Mouse (Mus musculus) intestine, postnatal 0 days (tissue): Measurements from ENCODE around the gene Tcerg1l. TPM values are rescaled to one million over a fixed set of nuclear protein-coding genes. Genes with fewer than 3 reads are reported as not detected.

Experiments
- ATAC-seq: fragments of 200-750 bp; cut with Nextera tagmentation; 2 replicates; pipeline ENCODE4 v1.8.0; 2017; ENCODE audit warnings: mild to moderate bottlenecking, moderate TSS enrichment, moderate library complexity
- H3K27ac ChIP-seq: fragments of 300-500 bp; sonication (generic); 2 replicates; pipeline ENCODE4 v1.5.1; 2014; ENCODE audit warnings: mild to moderate bottlenecking, low read depth, low read length, moderate library complexity
- H3K27me3 ChIP-seq: fragments of 300-500 bp; sonication (generic); replicated peaks from 2 replicates; pipeline ENCODE4 v1.6.1; 2014; ENCODE audit warnings: low read length, mixed read lengths; ENCODE audit not compliant: control insufficient read depth, insufficient read depth
- H3K36me3 ChIP-seq: fragments of 300-500 bp; sonication (generic); 2 replicates; pipeline ENCODE4 v1.6.1; 2014; ENCODE audit warnings: mild to moderate bottlenecking, moderate library complexity; ENCODE audit not compliant: control insufficient read depth, insufficient read depth
- H3K4me1 ChIP-seq: fragments of 300-500 bp; sonication (generic); replicated peaks from 2 replicates; pipeline ENCODE4 v1.6.1; 2014; ENCODE audit warnings: antibody characterized with exemption, low read length, mixed read lengths; ENCODE audit not compliant: control insufficient read depth, insufficient read depth
- H3K4me2 ChIP-seq: fragments of 300-500 bp; sonication (generic); replicated peaks from 2 replicates; pipeline ENCODE4 v1.6.1; 2014; ENCODE audit warnings: low read depth, mild to moderate bottlenecking, moderate library complexity
- H3K4me3 ChIP-seq: fragments of 300-500 bp; sonication (generic); 2 replicates; pipeline ENCODE4 v1.5.1; 2014; ENCODE audit warnings: low read depth, low read length
- H3K9ac ChIP-seq: fragments of 300-500 bp; sonication (generic); 2 replicates; pipeline ENCODE4 v1.6.1; 2014; ENCODE audit warnings: mild to moderate bottlenecking, low read depth, low read length
- H3K9me3 ChIP-seq: fragments of 300-500 bp; sonication (generic); 2 replicates; pipeline ENCODE4 v1.6.1; 2016; ENCODE audit warnings: mixed run types; ENCODE audit not compliant: control insufficient read depth
- CTCF ChIP-seq: sonication (generic); IDR thresholded peaks from 2 replicates; pipeline ENCODE4 v1.5.1; 2016; ENCODE audit warnings: low read depth, mild to moderate bottlenecking, control low read depth, antibody characterized with exemption, moderate library complexity
- WGBS: fragments of 180-500 bp; shearing (Covaris S2); extraction: QIAGEN DNeasy Blood & Tissue Kit; methylation state at CpG from one replicate; pipeline ENCODE4 v1.1.7; 2014; 5-methylcytosine and 5-hydroxymethylcytosine counted together
- polyA plus RNA-seq: library from polyadenylated mRNA; unstranded; fragments of >200 nt; fragmentation: Nextera tagmentation; extraction: Ambion mirVana; gene quantifications from 2 replicates; pipeline ENCODE4 v1.2.1, GENCODE M21; 2015

The Tcerg1l gene
- polyA plus RNA-seq, 1 experiment from 2014 or later = 0.29 TPM

DNA sequence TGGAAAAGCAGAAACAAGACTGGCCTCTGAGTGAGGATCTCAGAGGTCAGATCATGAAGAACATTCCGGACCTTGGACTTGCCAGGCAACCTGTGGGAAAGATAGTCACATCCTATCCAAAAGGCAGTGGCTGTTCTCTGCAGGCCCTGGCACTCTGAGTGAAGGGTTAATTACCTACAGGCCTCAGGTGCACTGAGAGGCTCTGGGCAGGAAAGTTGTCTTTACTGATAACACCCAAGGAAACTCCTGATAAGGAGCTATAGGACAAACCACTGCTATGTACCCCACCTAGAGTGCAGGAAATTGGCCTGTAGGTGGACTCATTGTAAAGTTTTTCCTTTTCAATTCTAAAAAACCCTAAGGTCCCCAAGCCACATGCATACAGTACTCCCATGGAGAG is 83.8 kb downstream of the Tcerg1l start:
- no peaks in the 10 kb centered on the region for H3K4me1 ChIP-seq
- no peaks in the 10 kb centered on the region for H3K36me3 ChIP-seq
- TF ChIP-seq CTCF = no peak
- H3K9me3 ChIP-seq = no peaks in the 10 kb centered on the region
- H3K27ac ChIP-seq = no peak overlapping the region
- no peak overlapping the region for H3K4me3 ChIP-seq
- H3K27me3 ChIP-seq = no peaks in the 10 kb centered on the region
- WGBS = 65% methylated on average over 1 of the region's 1 CpGs
- no peak overlapping the region for H3K4me2 ChIP-seq
- no peak overlapping the region for H3K9ac ChIP-seq
- ATAC-seq = peak; percentile 22; the same call in 1 of the 2 replicates

DNA sequence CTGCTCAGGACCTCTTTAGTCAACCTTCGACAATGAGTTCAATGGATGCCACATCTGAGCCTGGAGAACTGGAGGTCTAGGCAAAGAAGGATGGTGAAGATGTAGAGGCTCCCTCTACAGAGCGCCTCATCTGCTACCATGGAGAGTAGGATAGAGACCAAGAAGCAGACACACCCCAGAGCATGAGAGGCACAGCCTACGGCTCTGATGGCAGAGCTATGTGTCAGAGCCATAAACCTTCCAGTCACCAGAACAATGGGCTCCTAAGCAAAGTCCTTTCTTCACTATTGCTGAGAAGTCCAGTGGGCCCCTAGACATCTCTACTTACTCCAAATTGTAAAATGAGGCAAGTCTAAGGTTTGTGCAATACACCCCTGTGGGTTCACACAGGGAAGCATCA is 91.4 kb downstream of the Tcerg1l start:
- Histone ChIP-seq H3K9me3 (no peaks in the 10 kb centered on the region), H3K27me3 (no peaks in the 10 kb centered on the region), H3K4me3 (no peak overlapping the region), H3K9ac (no peak overlapping the region), H3K36me3 (no peaks in the 10 kb centered on the region), H3K4me1 (no peaks in the 10 kb centered on the region), H3K27ac (no peak overlapping the region), H3K4me2 (no peak overlapping the region)
- ATAC-seq = peak; percentile 43; the same call in 1 of the 2 replicates
- TF ChIP-seq CTCF = no peak
- 58% methylated on average over 3 of the region's 3 CpGs for whole genome bisulfite sequencing

DNA sequence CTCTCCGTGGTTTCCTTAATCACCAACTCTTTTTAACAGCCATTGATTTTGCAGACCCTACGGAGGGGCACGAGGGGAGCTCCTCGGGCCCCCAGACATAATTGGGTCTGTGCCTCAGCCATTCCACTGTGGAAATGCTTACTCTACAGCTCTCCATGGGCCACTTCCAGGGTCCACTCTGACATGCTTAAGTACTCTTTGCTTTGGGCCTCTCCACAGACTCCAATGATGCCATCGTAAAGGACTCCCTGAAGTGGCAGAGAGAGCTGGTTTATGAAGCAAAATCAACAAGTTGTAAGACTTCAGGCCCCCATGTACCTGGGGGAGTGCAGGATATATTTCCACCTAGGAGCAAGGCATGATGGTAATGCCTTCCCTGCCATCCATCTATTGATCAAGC is 112.7 kb downstream of the Tcerg1l start:
- H3K27ac ChIP-seq = no peak overlapping the region
- H3K9ac ChIP-seq = no peak overlapping the region
- H3K4me2 ChIP-seq = no peak overlapping the region
- no peaks in the 10 kb centered on the region for H3K9me3 ChIP-seq
- WGBS = 77% methylated on average over 5 of the region's 5 CpGs
- no peak for ATAC-seq
- TF ChIP-seq CTCF = no peak
- no peak overlapping the region for H3K4me3 ChIP-seq
- no peaks in the 10 kb centered on the region for H3K36me3 ChIP-seq
- no peaks in the 10 kb centered on the region for H3K27me3 ChIP-seq
- no peaks in the 10 kb centered on the region for H3K4me1 ChIP-seq

DNA sequence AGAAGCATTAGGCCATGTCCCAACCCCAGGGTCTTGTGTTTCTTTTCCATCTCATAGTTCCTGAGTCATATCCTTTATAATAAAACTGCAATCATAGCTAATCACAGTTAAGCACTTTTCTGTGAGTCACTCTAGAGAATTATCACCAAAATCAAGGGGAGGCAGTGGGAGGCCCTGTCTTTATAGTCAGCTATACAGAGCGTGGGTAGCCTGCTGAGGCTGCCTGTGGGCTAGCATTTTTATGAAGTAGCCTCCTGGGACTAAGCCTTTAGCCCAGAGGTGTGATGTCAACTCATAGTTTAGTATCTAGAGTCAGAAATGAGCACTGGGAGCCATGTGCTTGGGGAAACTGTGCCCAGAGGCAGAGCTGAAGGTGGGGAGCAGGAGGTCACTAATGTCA is 122.3 kb downstream of the Tcerg1l start:
- Histone ChIP-seq H3K36me3 (no peaks in the 10 kb centered on the region), H3K27ac (no peak overlapping the region), H3K4me2 (no peak overlapping the region), H3K9me3 (no peaks in the 10 kb centered on the region), H3K27me3 (no peaks in the 10 kb centered on the region), H3K4me3 (no peak overlapping the region), H3K4me1 (no peaks in the 10 kb centered on the region), H3K9ac (no peak overlapping the region)
- TF ChIP-seq CTCF = no peak
- 76% methylated on average over 1 of the region's 1 CpGs for WGBS
- ATAC-seq = no peak

DNA sequence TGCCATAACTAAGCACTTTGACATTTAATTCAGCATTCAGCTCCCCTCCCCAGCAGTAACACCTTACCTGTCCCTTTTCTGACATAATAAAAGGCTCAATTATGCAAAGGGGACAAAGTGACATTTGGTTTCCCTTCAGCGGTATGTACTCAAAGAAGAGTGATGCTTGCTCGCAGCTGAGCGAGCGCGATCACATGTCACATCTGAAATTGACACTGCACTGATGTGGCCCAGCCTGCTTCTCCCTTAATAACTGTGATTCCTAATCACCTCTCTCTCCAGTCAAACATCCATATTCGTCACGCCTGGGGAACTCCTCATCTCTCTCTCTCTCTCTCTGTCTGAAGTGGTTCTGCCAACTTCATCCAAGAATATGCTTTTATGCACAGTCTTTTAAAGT is 126.2 kb downstream of the Tcerg1l start:
- Histone ChIP-seq H3K9me3 (no peaks in the 10 kb centered on the region), H3K9ac (no peak overlapping the region), H3K27ac (no peak overlapping the region), H3K27me3 (no peaks in the 10 kb centered on the region), H3K4me2 (no peak overlapping the region), H3K36me3 (no peaks in the 10 kb centered on the region), H3K4me3 (no peak overlapping the region), H3K4me1 (no peaks in the 10 kb centered on the region)
- WGBS = 83% methylated on average over 7 of the region's 7 CpGs
- no peak for ATAC-seq
- TF ChIP-seq CTCF = no peak

DNA sequence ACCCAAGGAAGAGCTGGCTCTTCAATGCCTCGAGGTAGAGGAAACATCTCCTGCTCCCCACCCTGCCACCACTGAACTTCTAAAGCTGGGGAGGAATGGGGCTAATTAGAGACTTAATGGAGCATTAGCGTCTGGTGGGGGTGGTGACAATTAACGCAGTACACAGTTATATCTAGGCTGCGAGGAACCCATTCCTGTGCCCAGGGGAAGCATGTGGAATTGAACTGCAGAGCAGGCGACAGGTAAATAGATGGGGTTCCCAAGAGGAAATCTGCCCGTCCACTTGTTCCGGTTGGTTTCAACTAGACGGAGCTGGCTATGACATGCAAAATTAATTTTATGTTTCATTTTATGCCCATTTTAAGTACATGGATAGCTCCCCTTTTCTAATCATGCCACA is 128.1 kb downstream of the Tcerg1l start:
- Histone ChIP-seq H3K4me3 (no peak overlapping the region), H3K4me1 (no peaks in the 10 kb centered on the region), H3K27ac (no peak overlapping the region), H3K9ac (no peak overlapping the region), H3K27me3 (no peaks in the 10 kb centered on the region), H3K36me3 (no peaks in the 10 kb centered on the region), H3K9me3 (no peaks in the 10 kb centered on the region), H3K4me2 (no peak overlapping the region)
- no peak for ATAC-seq
- WGBS = 88% methylated on average over 8 of the region's 8 CpGs
- no peak for TF ChIP-seq CTCF
